Mouse (Mus musculus) C2C12 (cell line): ENCODE data around the gene Vax1. TPM values are rescaled to one million over a fixed set of nuclear protein-coding genes. Genes with fewer than 3 reads are reported as not detected.

Experiments used
- H3K27me3 ChIP-seq: one replicate; pipeline ENCODE4 v1.6.1; 2011; ENCODE audit not compliant: control insufficient read depth, insufficient read depth, insufficient read length
- H3K36me3 ChIP-seq: one replicate; pipeline ENCODE4 v1.6.1; 2011; ENCODE audit not compliant: control insufficient read depth, insufficient read depth
- H3K4me3 ChIP-seq: one replicate; pipeline ENCODE4 v1.5.1; 2011; ENCODE audit warnings: mild to moderate bottlenecking, control low read depth; ENCODE audit not compliant: poor library complexity, insufficient read depth, severe bottlenecking
- H3K79me2 ChIP-seq: one replicate; pipeline ENCODE4 v1.6.1; 2011; ENCODE audit not compliant: control insufficient read depth, insufficient read depth
- H3K79me3 ChIP-seq: one replicate; pipeline ENCODE4 v1.6.1; 2011; ENCODE audit warnings: low read depth, control low read depth
- H3ac ChIP-seq: one replicate; pipeline ENCODE3; 2011; ENCODE audit warnings: low read depth; ENCODE audit not compliant: control insufficient read depth, insufficient read length
- CEBPB ChIP-seq: IDR thresholded peaks from one replicate; pipeline ENCODE4 v1.6.1; 2011; ENCODE audit warnings: low read depth, mild to moderate bottlenecking, control low read depth, moderate library complexity
- CTCF ChIP-seq: IDR thresholded peaks from one replicate; pipeline ENCODE4 v1.5.1; 2011; ENCODE audit not compliant: control insufficient read depth, insufficient read depth, insufficient read length
- FOSL1 ChIP-seq: IDR thresholded peaks from one replicate; pipeline ENCODE4 v1.8.0; 2011; ENCODE audit warnings: mild to moderate bottlenecking, low read length; ENCODE audit not compliant: poor library complexity, insufficient read depth, severe bottlenecking
- MAX ChIP-seq: IDR thresholded peaks from one replicate; pipeline ENCODE4 v1.6.1; 2011; ENCODE audit warnings: mild to moderate bottlenecking, control low read depth
- MYOD1 ChIP-seq: IDR thresholded peaks from one replicate; pipeline ENCODE4 v1.6.1; 2011; ENCODE audit warnings: low read depth; ENCODE audit not compliant: control insufficient read depth, insufficient read length
- MYOG ChIP-seq: IDR thresholded peaks from one replicate; pipeline ENCODE4 v1.6.1; 2011; ENCODE audit not compliant: control insufficient read depth, insufficient read length; ENCODE audit errors: extremely low read depth
- USF1 ChIP-seq: IDR thresholded peaks from one replicate; pipeline ENCODE4 v1.6.1; 2011; ENCODE audit warnings: low read depth, mild to moderate bottlenecking, control low read depth, moderate library complexity
- long read RNA-seq, 2 experiments: library from polyadenylated mRNA; unstranded; transcript quantifications; one replicate each; pipeline ENCODE4 v2.0.0; 2019 to 2020
- polyA plus RNA-seq: library from polyadenylated mRNA; unstranded; fragments of >200 nt; fragmentation: generic; extraction: Trizol; gene quantifications from one replicate; pipeline ENCODE4 v1.2.1, GENCODE M21; 2012; ENCODE audit warnings: missing spikeins

Gene Vax1
- not detected for polyA plus RNA-seq
- long read RNA-seq, experiment 1: 0 reads
- long read RNA-seq, experiment 2: 0 reads

- H3K27me3 ChIP-seq: peaks cover 72% of the 10 kb centered on the region
- TF ChIP-seq CTCF (no peak), MYOD1 (no peak), MAX (no peak), FOSL1 (no peak), USF1 (no peak), CEBPB (no peak), MYOG (no peak)
- no peaks in the 10 kb centered on the region for H3K79me3 ChIP-seq
- no peaks in the 10 kb centered on the region for H3K79me2 ChIP-seq
- H3K36me3 ChIP-seq: no peaks in the 10 kb centered on the region
- H3ac ChIP-seq: no peak within 1 kb of the TSS
- H3K4me3 ChIP-seq: no peak within 1 kb of the TSS
Observed at GRCm38 (mm10) chr19:59169936-59170765, at the start of gene Vax1. Vax1 (minus strand) TSS chr19:59170056.

GRCm38 (mm10) chr19:59218991-59219390 lies 49.1 kb upstream of the Vax1 start, which contains the start of gene Kcnk18:
Kcnk18 (plus strand) TSS chr19:59219214.
- Histone ChIP-seq H3K79me3 (no peaks in the 10 kb centered on the region), H3K27me3 (peaks cover 31% of the 10 kb centered on the region), H3K79me2 (no peaks in the 10 kb centered on the region), H3ac (no peak within 1 kb of the TSS), H3K36me3 (no peaks in the 10 kb centered on the region), H3K4me3 (no peak within 1 kb of the TSS)
- no peak for TF ChIP-seq USF1
- no peak for TF ChIP-seq MYOD1
- no peak for TF ChIP-seq CEBPB
- TF ChIP-seq MYOG: no peak
- no peak for TF ChIP-seq FOSL1
- no peak for TF ChIP-seq MAX
- TF ChIP-seq CTCF: no peak

- Histone ChIP-seq H3K79me2 (no peaks in the 10 kb centered on the region), H3K27me3 (peaks cover 31% of the 10 kb centered on the region), H3K79me3 (no peaks in the 10 kb centered on the region), H3K36me3 (no peaks in the 10 kb centered on the region), H3K4me3 (no peak overlapping the region), H3ac (no peak overlapping the region)
- TF ChIP-seq MYOG: no peak
- no peak for TF ChIP-seq CTCF
- TF ChIP-seq CEBPB: no peak
- TF ChIP-seq MAX: no peak
- no peak for TF ChIP-seq FOSL1
- no peak for TF ChIP-seq USF1
- TF ChIP-seq MYOD1: no peak
Observed at GRCm38 (mm10) chr19:59216891-59217290, 47.0 kb upstream of the Vax1 start.

GRCm38 (mm10) chr19:59208986-59209385 lies 39.1 kb upstream of the Vax1 start:
- Histone ChIP-seq H3K4me3 (no peak overlapping the region), H3ac (no peak overlapping the region), H3K27me3 (peaks cover 7% of the 10 kb centered on the region), H3K79me2 (no peaks in the 10 kb centered on the region), H3K36me3 (no peaks in the 10 kb centered on the region), H3K79me3 (no peaks in the 10 kb centered on the region)
- no peak for TF ChIP-seq MYOG
- no peak for TF ChIP-seq CTCF
- TF ChIP-seq USF1: no peak
- no peak for TF ChIP-seq CEBPB
- no peak for TF ChIP-seq FOSL1
- no peak for TF ChIP-seq MYOD1
- no peak for TF ChIP-seq MAX

- Histone ChIP-seq H3K36me3 (no peaks in the 10 kb centered on the region), H3K4me3 (no peak overlapping the region), H3K79me2 (no peaks in the 10 kb centered on the region), H3K79me3 (no peaks in the 10 kb centered on the region), H3K27me3 (peaks cover 7% of the 10 kb centered on the region), H3ac (no peak overlapping the region)
- TF ChIP-seq CTCF (peak; percentile 34), MAX (no peak)
Observed at GRCm38 (mm10) chr19:59208475-59208874, 38.6 kb upstream of the Vax1 start.

- TF ChIP-seq MYOG (no peak), USF1 (no peak), CEBPB (no peak), FOSL1 (no peak), MAX (peak; percentile 55), MYOD1 (no peak), CTCF (peak; percentile 55)
- Histone ChIP-seq H3ac (no peak overlapping the region), H3K27me3 (peaks cover 14% of the 10 kb centered on the region), H3K4me3 (no peak overlapping the region), H3K36me3 (no peaks in the 10 kb centered on the region), H3K79me3 (no peaks in the 10 kb centered on the region), H3K79me2 (no peaks in the 10 kb centered on the region)
Observed at GRCm38 (mm10) chr19:59198161-59198560, 28.3 kb upstream of the Vax1 start.
